Mouse (Mus musculus): Measurements from ENCODE around the gene Amdhd2. TPM values are rescaled to one million over a fixed set of nuclear protein-coding genes. Genes with fewer than 3 reads are reported as not detected.
A peak's percentile ranks its signal among the peaks of the same experiment; 100 is the strongest.

The Amdhd2 gene
- polyA plus RNA-seq, 1 experiment = 116 TPM

GRCm38 (mm10) chr17:24209043-24209915 lies 45.7 kb upstream of the Amdhd2 start, which contains the start of gene Ntn3:
Ntn3 (minus strand) TSS chr17:24209531.
- Histone ChIP-seq H3K4me3 (ENCODE audit: control insufficient read depth, low read depth, low read length) (peak within 1 kb of the TSS; percentile 67), H3K36me3 (ENCODE audit: control insufficient read depth, insufficient read depth, low read length) (no peaks in the 10 kb centered on the region), H3K27me3 (ENCODE audit: control insufficient read depth, insufficient read depth, low read length) (no peaks in the 10 kb centered on the region), H3K27ac (ENCODE audit: control insufficient read depth, insufficient read depth, low read depth, low read length) (no peak within 1 kb of the TSS), H3K4me1 (ENCODE audit: control insufficient read depth, insufficient read depth, low read length) (peaks cover 53% of the 10 kb centered on the region)
- TF ChIP-seq POLR2A (IDR thresholded peaks at IDR 0.05; ENCODE audit: control insufficient read depth, low read depth, low read length) = 0 out of 2 replicates have a peak, but pooled peaks have one; percentile 16
- TF ChIP-seq CTCF (IDR thresholded peaks at IDR 0.05; ENCODE audit: control insufficient read depth, insufficient read depth, insufficient replicate concordance, low read depth, low read length) = no peak

DNA sequence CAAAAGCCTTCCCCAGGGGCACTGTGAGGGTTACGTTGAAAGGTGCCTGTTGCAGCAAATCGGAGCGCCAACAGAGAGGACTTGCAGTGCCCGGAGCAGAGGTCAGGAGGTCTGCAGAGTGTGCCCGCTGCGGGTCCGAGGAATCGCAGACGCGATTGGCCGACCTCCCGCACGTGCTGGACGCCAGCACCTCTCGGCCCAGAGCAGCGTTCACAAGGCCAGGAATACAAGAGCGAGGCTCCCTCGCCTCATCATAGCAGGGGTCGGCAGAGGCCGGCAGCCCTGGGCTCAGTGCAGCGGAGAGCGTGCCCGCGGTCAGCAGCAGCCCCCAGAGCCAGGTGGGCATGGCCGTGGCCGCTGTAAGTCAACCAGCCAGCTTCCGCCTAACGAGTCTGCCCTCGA lies 45.1 kb upstream of the Amdhd2 start:
- TF ChIP-seq CTCF (IDR thresholded peaks at IDR 0.05; ENCODE audit: control insufficient read depth, insufficient read depth, insufficient replicate concordance, low read depth, low read length) = no peak
- TF ChIP-seq POLR2A (IDR thresholded peaks at IDR 0.05; ENCODE audit: control insufficient read depth, low read depth, low read length) = no peak
- peaks cover 53% of the 10 kb centered on the region for H3K4me1 ChIP-seq (ENCODE audit: control insufficient read depth, insufficient read depth, low read length)
- H3K36me3 ChIP-seq (ENCODE audit: control insufficient read depth, insufficient read depth, low read length) = no peaks in the 10 kb centered on the region
- no peaks in the 10 kb centered on the region for H3K27me3 ChIP-seq (ENCODE audit: control insufficient read depth, insufficient read depth, low read length)
- peak overlapping the region; percentile 67 for H3K4me3 ChIP-seq (ENCODE audit: control insufficient read depth, low read depth, low read length)
- H3K27ac ChIP-seq (ENCODE audit: control insufficient read depth, insufficient read depth, low read depth, low read length) = no peak overlapping the region

DNA sequence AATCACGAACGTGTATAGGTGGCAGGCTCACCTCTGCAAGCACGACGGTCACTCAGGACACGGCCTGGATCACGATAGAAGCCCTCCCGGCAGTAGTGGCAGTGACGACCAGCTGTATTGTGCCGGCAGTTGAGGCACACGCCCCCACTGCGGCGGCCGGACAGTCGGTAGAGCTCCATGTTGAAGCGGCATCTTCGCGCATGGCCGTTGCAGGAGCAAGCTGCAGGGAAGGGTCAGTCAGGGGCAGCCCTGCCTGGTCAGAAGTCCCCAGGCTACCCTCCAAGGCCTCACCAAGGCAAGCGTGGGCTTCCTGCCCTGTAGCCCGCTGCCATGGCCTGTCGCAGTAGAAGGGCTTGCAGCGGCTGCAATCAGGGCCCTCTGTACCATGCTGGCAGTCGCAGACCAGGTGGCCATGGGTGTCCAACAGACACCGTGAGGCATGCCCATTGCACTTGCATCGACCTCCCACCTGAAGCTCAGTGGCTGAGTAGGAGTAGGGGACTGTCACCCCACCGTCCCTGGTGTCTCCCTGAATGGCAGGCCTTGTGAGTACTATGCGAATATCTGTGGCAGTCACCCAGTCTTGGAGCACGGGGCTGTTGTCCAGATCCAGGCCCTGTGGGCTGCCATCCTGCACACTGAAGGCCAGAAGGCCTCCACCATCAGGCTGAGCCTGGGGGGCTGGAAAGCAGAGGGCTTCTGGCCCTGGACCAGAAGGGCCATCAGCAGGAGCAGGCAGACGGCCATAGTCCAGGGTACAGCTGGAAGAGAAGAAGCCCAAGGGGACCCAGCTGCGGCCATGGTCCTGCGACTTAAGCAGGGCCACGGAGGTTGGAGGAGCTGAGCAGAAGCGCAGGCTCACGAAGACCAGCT lies 44.4 kb upstream of the Amdhd2 start:
- H3K27ac ChIP-seq (ENCODE audit: control insufficient read depth, insufficient read depth, low read depth, low read length) = no peak overlapping the region
- peaks cover 53% of the 10 kb centered on the region for H3K4me1 ChIP-seq (ENCODE audit: control insufficient read depth, insufficient read depth, low read length)
- H3K27me3 ChIP-seq (ENCODE audit: control insufficient read depth, insufficient read depth, low read length) = no peaks in the 10 kb centered on the region
- TF ChIP-seq POLR2A (IDR thresholded peaks at IDR 0.05; ENCODE audit: control insufficient read depth, low read depth, low read length) (no peak), CTCF (IDR thresholded peaks at IDR 0.05; ENCODE audit: control insufficient read depth, insufficient read depth, insufficient replicate concordance, low read depth, low read length) (no peak)
- no peak overlapping the region; the same call in 1 of the 2 replicates for H3K4me3 ChIP-seq (ENCODE audit: control insufficient read depth, low read depth, low read length)
- H3K36me3 ChIP-seq (ENCODE audit: control insufficient read depth, insufficient read depth, low read length) = no peaks in the 10 kb centered on the region

GRCm38 (mm10) chr17:24206451-24207351 lies 43.1 kb upstream of the Amdhd2 start:
- Histone ChIP-seq H3K4me3 (ENCODE audit: control insufficient read depth, low read depth, low read length) (peak overlapping the region; percentile 84), H3K36me3 (ENCODE audit: control insufficient read depth, insufficient read depth, low read length) (no peaks in the 10 kb centered on the region), H3K27me3 (ENCODE audit: control insufficient read depth, insufficient read depth, low read length) (no peaks in the 10 kb centered on the region), H3K27ac (ENCODE audit: control insufficient read depth, insufficient read depth, low read depth, low read length) (no peak overlapping the region), H3K4me1 (ENCODE audit: control insufficient read depth, insufficient read depth, low read length) (peaks cover 47% of the 10 kb centered on the region)
- TF ChIP-seq POLR2A (IDR thresholded peaks at IDR 0.05; ENCODE audit: control insufficient read depth, low read depth, low read length) (no peak), CTCF (IDR thresholded peaks at IDR 0.05; ENCODE audit: control insufficient read depth, insufficient read depth, insufficient replicate concordance, low read depth, low read length) (no peak)

DNA sequence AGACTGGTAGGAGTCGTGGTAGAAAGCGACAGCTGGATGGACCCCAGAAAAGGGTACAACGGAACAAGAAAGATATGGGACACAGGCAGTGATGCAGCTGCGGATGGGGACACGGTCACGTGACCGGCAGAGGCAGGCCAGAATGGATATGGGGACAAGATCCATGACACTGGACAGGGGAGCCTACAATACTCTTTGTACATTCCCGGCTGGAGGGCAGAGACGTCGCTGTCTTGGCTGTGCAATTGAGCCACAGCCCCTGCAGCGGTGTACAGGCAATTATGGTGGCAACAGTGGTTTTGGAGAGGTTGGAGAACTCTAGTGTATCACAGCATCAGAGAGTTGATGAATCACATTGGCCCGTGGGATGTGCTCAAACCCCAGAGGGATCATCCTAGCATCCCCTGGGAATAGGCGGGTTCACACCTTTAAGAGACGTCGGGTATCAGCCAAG lies 42.4 kb upstream of the Amdhd2 start:
- TF ChIP-seq POLR2A (IDR thresholded peaks at IDR 0.05; ENCODE audit: control insufficient read depth, low read depth, low read length) (no peak), CTCF (IDR thresholded peaks at IDR 0.05; ENCODE audit: control insufficient read depth, insufficient read depth, insufficient replicate concordance, low read depth, low read length) (no peak)
- Histone ChIP-seq H3K4me1 (ENCODE audit: control insufficient read depth, insufficient read depth, low read length) (peaks cover 47% of the 10 kb centered on the region), H3K27ac (ENCODE audit: control insufficient read depth, insufficient read depth, low read depth, low read length) (peak overlapping the region; percentile 10; the same call in 1 of the 2 replicates), H3K4me3 (ENCODE audit: control insufficient read depth, low read depth, low read length) (peak overlapping the region; percentile 84), H3K36me3 (ENCODE audit: control insufficient read depth, insufficient read depth, low read length) (no peaks in the 10 kb centered on the region), H3K27me3 (ENCODE audit: control insufficient read depth, insufficient read depth, low read length) (no peaks in the 10 kb centered on the region)

DNA sequence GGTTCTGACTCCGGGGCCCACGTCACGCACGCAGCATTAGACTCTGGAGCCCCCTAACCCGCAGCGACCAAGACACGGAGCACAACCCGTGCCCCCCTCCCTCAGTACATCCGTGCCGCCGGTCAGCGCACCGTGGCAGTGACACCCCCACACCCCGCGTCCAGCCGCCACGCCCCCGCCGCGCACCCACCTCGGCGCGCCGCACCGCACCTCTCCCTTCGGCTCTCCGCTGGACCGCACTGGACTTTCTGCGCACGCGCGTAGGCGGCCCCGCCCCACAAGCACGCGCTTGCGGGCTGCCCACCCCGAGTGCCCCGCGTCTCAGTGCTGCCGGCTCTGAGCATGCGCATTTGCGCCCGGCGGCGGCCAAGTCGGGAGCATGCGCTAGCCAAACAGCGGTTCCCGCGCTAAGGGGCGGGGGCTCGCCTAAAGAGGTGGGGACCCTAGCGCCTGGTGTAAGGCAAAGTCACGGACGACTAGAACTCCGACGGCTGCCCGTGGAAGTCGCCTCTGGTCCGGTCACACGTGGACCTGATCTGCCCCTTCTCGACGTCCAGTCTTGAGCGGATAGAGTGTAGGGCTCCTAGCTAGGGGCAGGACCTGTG lies 41.8 kb upstream of the Amdhd2 start, which contains the start of gene Tbc1d24:
TSS of gene Tbc1d24 (minus strand) at position 279 of the 605 bp plus-strand sequence.
- Histone ChIP-seq H3K27me3 (ENCODE audit: control insufficient read depth, insufficient read depth, low read length) (no peaks in the 10 kb centered on the region), H3K36me3 (ENCODE audit: control insufficient read depth, insufficient read depth, low read length) (no peaks in the 10 kb centered on the region), H3K4me1 (ENCODE audit: control insufficient read depth, insufficient read depth, low read length) (peaks cover 47% of the 10 kb centered on the region), H3K27ac (ENCODE audit: control insufficient read depth, insufficient read depth, low read depth, low read length) (peak within 1 kb of the TSS; percentile 15; the same call in 1 of the 2 replicates), H3K4me3 (ENCODE audit: control insufficient read depth, low read depth, low read length) (peak within 1 kb of the TSS; percentile 84)
- no peak for TF ChIP-seq CTCF (IDR thresholded peaks at IDR 0.05; ENCODE audit: control insufficient read depth, insufficient read depth, insufficient replicate concordance, low read depth, low read length)
- TF ChIP-seq POLR2A (IDR thresholded peaks at IDR 0.05; ENCODE audit: control insufficient read depth, low read depth, low read length) = no peak; the same call in none of the 2 replicates
